31 mouse cellular contexts compared by ENCODE assay signal in the genomic region with DNA sequence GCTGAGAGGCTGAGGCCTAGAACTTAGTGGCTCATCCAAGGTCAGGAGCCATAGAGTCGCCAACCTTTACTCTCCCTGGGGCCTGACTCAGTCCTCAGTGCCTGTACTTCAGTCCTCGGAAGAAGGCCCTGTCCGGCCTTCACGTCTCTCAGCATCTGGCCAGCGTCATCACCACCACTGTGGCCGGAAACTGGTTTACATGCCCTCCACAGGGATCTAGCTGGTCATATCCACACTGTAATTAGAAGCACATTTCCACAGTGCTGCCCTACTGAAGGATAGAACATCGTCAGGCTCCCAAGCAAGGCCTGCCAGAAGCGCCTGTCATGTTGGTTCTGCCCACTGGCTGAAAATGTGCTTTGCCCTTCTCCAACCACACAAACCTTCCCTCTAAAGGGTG. TPM values are rescaled to one million over a fixed set of nuclear protein-coding genes. Genes with fewer than 3 reads are reported as not detected.
A peak's percentile ranks its signal among the peaks of the same experiment; 100 is the strongest.
DNase-seq lines count a peak whose midpoint lies in the region; ATAC-seq and TF ChIP-seq lines count a peak whose summit lies in the region.
"Had no signal": no experiment of that assay in that cellular context is flagged by ENCODE, and none has a peak within 500 bp of the region (broad histone marks: within the 10 kb centered on the region; RNA-seq: fewer than 3 reads in every experiment).

No protein-coding gene starts in this region.

- no peak for TF ChIP-seq EP300 in liver, embryonic 14.5 days (IDR thresholded peaks at IDR 0.05; ENCODE audit: low read depth)

- DNase-seq in heart, embryonic 10.5 days (ENCODE audit: low spot score): no peak
- no peak for DNase-seq in heart, postnatal 14 days
- DNase-seq in liver, embryonic 14.5 days (ENCODE audit: low read depth in 3 of 3, low spot score in 3 of 3): no peak
- no peak for DNase-seq in liver
- DNase-seq in embryonic facial prominence, embryonic 14.5 days (ENCODE audit: low spot score): peak; percentile 33
- DNase-seq in left cerebral cortex, postnatal 14 days (ENCODE audit: low spot score in 2 of 2): no peak
- no peak for DNase-seq in urinary bladder, postnatal 4 days (ENCODE audit: low spot score in 2 of 2)
- DNase-seq: adrenal gland, postnatal 25 days; cerebellum, adult 11 months; cerebellum, postnatal 10 days; gastrocnemius, postnatal 10 days; heart, postnatal 4 days; kidney, adult 8-10 months; kidney, postnatal 14 days; right cerebral cortex, adult 18-20 months; right cerebral cortex, postnatal 4 days; thymus, postnatal 25 days had no signal

- no peak for ATAC-seq in liver, embryonic 14.5 days (ENCODE audit: insufficient read depth)
- ATAC-seq in embryonic facial prominence, embryonic 14.5 days (ENCODE audit: low read depth): no peak
- no peak for ATAC-seq in liver, embryonic 16.5 days (ENCODE audit: low read depth)
- ATAC-seq: forebrain, embryonic 14.5 days; hindbrain, embryonic 16.5 days; intestine, embryonic 15.5 days; midbrain, embryonic 16.5 days had no signal

- H3K4me3 ChIP-seq in heart, embryonic 10.5 days: no peak overlapping the region
- H3K4me3 ChIP-seq in liver, embryonic 14.5 days (ENCODE audit: insufficient read depth in 1 of 2, low read depth in 2 of 2, low read length in 2 of 2): no peak overlapping the region
- H3K4me3 ChIP-seq in embryonic facial prominence, embryonic 14.5 days (ENCODE audit: low read depth, low read length): no peak overlapping the region
- no peak overlapping the region for H3K4me3 ChIP-seq in liver, embryonic 16.5 days (ENCODE audit: low read depth, low read length)
- H3K4me3 ChIP-seq: erythroblast, embryonic 14.5 days; heart, embryonic 15.5 days; intestine, embryonic 15.5 days; limb, embryonic 13.5 days; lung, embryonic 15.5 days; stomach, embryonic 15.5 days had no signal

- peak overlapping the region; percentile 78 for H3K27ac ChIP-seq in heart, embryonic 10.5 days
- H3K27ac ChIP-seq in liver, embryonic 14.5 days: peak overlapping the region; percentile 44
- H3K27ac ChIP-seq in embryonic facial prominence, embryonic 14.5 days (replicated peaks; ENCODE audit: low read depth, low read length): no peak overlapping the region
- H3K27ac ChIP-seq in liver, embryonic 16.5 days (ENCODE audit: low read length): peak overlapping the region; percentile 29; the same call in 1 of the 2 replicates
- H3K27ac ChIP-seq: heart, embryonic 15.5 days; intestine, embryonic 15.5 days; limb, embryonic 13.5 days; lung, embryonic 15.5 days; macrophage; stomach, embryonic 15.5 days had no signal

- H3K9ac ChIP-seq in liver, embryonic 14.5 days (replicated peaks): no peak overlapping the region
- no peak overlapping the region for H3K9ac ChIP-seq in embryonic facial prominence, embryonic 14.5 days (ENCODE audit: low read depth, low read length)
- no peak overlapping the region for H3K9ac ChIP-seq in liver, embryonic 16.5 days (ENCODE audit: low read depth, low read length)
- H3K9ac ChIP-seq: heart, embryonic 15.5 days; intestine, embryonic 15.5 days; limb, embryonic 13.5 days; lung, embryonic 15.5 days; stomach, embryonic 15.5 days had no signal

- intact Hi-C loops in heart, postnatal 14 days (cut with DNase I): no loop called here
- intact Hi-C loops in left cerebral cortex, postnatal 14 days (cut with DNase I): no loop called here

- 57% methylated on average over 8 of the region's 8 CpGs for WGBS in heart, embryonic 10.5 days
- 85% methylated on average over 8 of the region's 8 CpGs for WGBS in liver, embryonic 14.5 days (ENCODE audit: insufficient replicate concordance)
- WGBS in embryonic facial prominence, embryonic 14.5 days: 40% methylated on average over 8 of the region's 8 CpGs
- WGBS in liver, embryonic 16.5 days (ENCODE audit: insufficient replicate concordance): 86% methylated on average over 8 of the region's 8 CpGs

- TF ChIP-seq CTCF in liver, embryonic 14.5 days (IDR thresholded peaks at IDR 0.05; ENCODE audit: low read depth): no peak

- no peaks in the 10 kb centered on the region for H3K27me3 ChIP-seq in heart, embryonic 10.5 days (ENCODE audit: insufficient read depth, poor library complexity, severe bottlenecking)
- H3K27me3 ChIP-seq in liver, embryonic 14.5 days (ENCODE audit: control insufficient read depth, insufficient read depth, low read length): no peaks in the 10 kb centered on the region
- no peaks in the 10 kb centered on the region for H3K27me3 ChIP-seq in embryonic facial prominence, embryonic 14.5 days (replicated peaks; ENCODE audit: control insufficient read depth, insufficient read depth, low read length)
- no peaks in the 10 kb centered on the region for H3K27me3 ChIP-seq in liver, embryonic 16.5 days (ENCODE audit: control insufficient read depth, insufficient read depth, low read depth, low read length)
- H3K27me3 ChIP-seq: heart, embryonic 15.5 days; intestine, embryonic 15.5 days; limb, embryonic 13.5 days; lung, embryonic 15.5 days; stomach, embryonic 15.5 days had no signal

- no peaks in the 10 kb centered on the region for H3K36me3 ChIP-seq in heart, embryonic 10.5 days
- no peaks in the 10 kb centered on the region for H3K36me3 ChIP-seq in liver, embryonic 14.5 days (replicated peaks; ENCODE audit: control insufficient read depth, insufficient read depth, low read depth)
- no peaks in the 10 kb centered on the region for H3K36me3 ChIP-seq in embryonic facial prominence, embryonic 14.5 days (ENCODE audit: control insufficient read depth, insufficient read depth, low read length)
- no peaks in the 10 kb centered on the region for H3K36me3 ChIP-seq in liver, embryonic 16.5 days (ENCODE audit: control insufficient read depth, insufficient read depth)
- H3K36me3 ChIP-seq: heart, embryonic 15.5 days; intestine, embryonic 15.5 days; limb, embryonic 13.5 days; lung, embryonic 15.5 days; stomach, embryonic 15.5 days had no signal

- no peak overlapping the region for H3K4me2 ChIP-seq in liver, embryonic 14.5 days (ENCODE audit: low read depth)
- no peak overlapping the region for H3K4me2 ChIP-seq in embryonic facial prominence, embryonic 14.5 days (ENCODE audit: low read depth, low read length)
- H3K4me2 ChIP-seq in liver, embryonic 16.5 days (ENCODE audit: low read depth, low read length): no peak overlapping the region
- H3K4me2 ChIP-seq: heart, embryonic 15.5 days; intestine, embryonic 15.5 days; limb, embryonic 13.5 days; lung, embryonic 15.5 days; stomach, embryonic 15.5 days had no signal

- no peaks in the 10 kb centered on the region for H3K9me3 ChIP-seq in heart, embryonic 10.5 days
- H3K9me3 ChIP-seq in liver, embryonic 14.5 days (ENCODE audit: control insufficient read depth, low read length): no peaks in the 10 kb centered on the region
- H3K9me3 ChIP-seq in embryonic facial prominence, embryonic 14.5 days (ENCODE audit: control insufficient read depth, low read length): no peaks in the 10 kb centered on the region
- H3K9me3 ChIP-seq in liver, embryonic 16.5 days (replicated peaks; ENCODE audit: control insufficient read depth, low read length): no peaks in the 10 kb centered on the region
- H3K9me3 ChIP-seq: heart, embryonic 15.5 days; intestine, embryonic 15.5 days; limb, embryonic 13.5 days; lung, embryonic 15.5 days; stomach, embryonic 15.5 days had no signal

- H3K4me1 ChIP-seq in heart, embryonic 10.5 days: peaks cover 67% of the 10 kb centered on the region
- H3K4me1 ChIP-seq in liver, embryonic 14.5 days (replicated peaks; ENCODE audit: control insufficient read depth in 2 of 2, insufficient read depth in 2 of 2, low read length in 1 of 2): peaks cover 68 to 76% of the 10 kb centered on the region in 2 experiments
- H3K4me1 ChIP-seq in embryonic facial prominence, embryonic 14.5 days (ENCODE audit: control insufficient read depth, insufficient read depth, low read length): peaks cover 9% of the 10 kb centered on the region
- peaks cover 66% of the 10 kb centered on the region for H3K4me1 ChIP-seq in liver, embryonic 16.5 days (ENCODE audit: control insufficient read depth, low read depth, low read length)

RNA-seq across cellular contexts. Expression of gene Lctl, which starts 42.1 kb away (rescaled TPM):
- not detected in 2 replicates for polyA plus RNA-seq in heart, embryonic 10.5 days (2016; fragmentation: Nextera tagmentation; extraction: Ambion mirVana)
- under 1 TPM; 0.14 to 0.29 TPM for total RNA-seq in heart, postnatal 14 days (2021)
- polyA plus RNA-seq in liver, embryonic 14.5 days (2012; rRNA removed): 0.02 TPM in 1 of 2 replicates, not detected in the other
- polyA plus RNA-seq in liver, embryonic 14.5 days (2014; fragmentation: Nextera tagmentation; extraction: Ambion mirVana): not detected in 2 replicates
- polyA plus RNA-seq in embryonic facial prominence, embryonic 14.5 days (2014; fragmentation: Nextera tagmentation; extraction: Ambion mirVana): not detected in 2 replicates
- not detected in 2 replicates for polyA plus RNA-seq in liver, embryonic 16.5 days (2015; fragmentation: Nextera tagmentation; extraction: Ambion mirVana)
- total RNA-seq in left cerebral cortex, postnatal 14 days (2021): not detected
- total RNA-seq: layer of hippocampus, adult 18-20 months; layer of hippocampus, postnatal 14 days had no signal
- polyA plus RNA-seq: erythroblast, embryonic 14.5 days; forebrain, embryonic 14.5 days; hindbrain, embryonic 16.5 days; limb, embryonic 13.5 days; lung, embryonic 15.5 days; macrophage; midbrain, embryonic 16.5 days; neural tube, embryonic 14.5 days; stomach, embryonic 15.5 days had no signal

RNA-seq across cellular contexts. Expression of gene Smad6, which starts 53.0 kb away (rescaled TPM):
- polyA plus RNA-seq in heart, embryonic 10.5 days (2016; fragmentation: Nextera tagmentation; extraction: Ambion mirVana): 29.4 and 47.2 TPM in 2 replicates
- total RNA-seq in heart, postnatal 14 days (2021): 10 to 100 TPM; 13.6 to 15.5 TPM
- polyA plus RNA-seq in liver, embryonic 14.5 days (2012; rRNA removed): 3.9 and 5.2 TPM in 2 replicates
- 1.8 and 2.1 TPM in 2 replicates for polyA plus RNA-seq in liver, embryonic 14.5 days (2014; fragmentation: Nextera tagmentation; extraction: Ambion mirVana)
- 7.9 and 8.8 TPM in 2 replicates for polyA plus RNA-seq in embryonic facial prominence, embryonic 14.5 days (2014; fragmentation: Nextera tagmentation; extraction: Ambion mirVana)
- 1.3 and 1.9 TPM in 2 replicates for polyA plus RNA-seq in liver, embryonic 16.5 days (2015; fragmentation: Nextera tagmentation; extraction: Ambion mirVana)
- total RNA-seq in left cerebral cortex, postnatal 14 days (2021): 1 to 10 TPM; 1.8 to 2.3 TPM
